Mouse (Mus musculus): ENCODE measurements around the gene Polm. TPM values are rescaled to one million over a fixed set of nuclear protein-coding genes. Genes with fewer than 3 reads are reported as not detected.

Gene Polm
- polyA plus RNA-seq, 1 experiment from 2014 or later, result 6.5 TPM

- Histone ChIP-seq H3K36me3 (peaks cover 22% of the 10 kb centered on the region), H3K27ac (peak overlapping the region; percentile 91), H3K4me2 (replicated peaks) (peak overlapping the region; percentile 93), H3K4me1 (replicated peaks) (peaks cover 30% of the 10 kb centered on the region), H3K27me3 (no peaks in the 10 kb centered on the region), H3K9ac (replicated peaks) (peak overlapping the region; percentile 93), H3K4me3 (replicated peaks) (peak overlapping the region; percentile 87), H3K9me3 (no peaks in the 10 kb centered on the region)
- no peak for ATAC-seq
- 43% methylated on average over 8 of the region's 8 CpGs for WGBS
Observed at GRCm38 (mm10) chr11:5787671-5788055, 50.2 kb downstream of the Polm start.

- Histone ChIP-seq H3K4me1 (replicated peaks) (peaks cover 27% of the 10 kb centered on the region), H3K27me3 (no peaks in the 10 kb centered on the region), H3K4me3 (replicated peaks) (no peak overlapping the region), H3K4me2 (replicated peaks) (no peak overlapping the region), H3K36me3 (peaks cover 11% of the 10 kb centered on the region; the same call in 1 of the 2 replicates), H3K9me3 (no peaks in the 10 kb centered on the region), H3K9ac (replicated peaks) (no peak overlapping the region), H3K27ac (no peak overlapping the region)
- ATAC-seq, result no peak
Observed at GRCm38 (mm10) chr11:5785732-5786131, 52.1 kb downstream of the Polm start.

GRCm38 (mm10) chr11:5782199-5782944, 55.4 kb downstream of the Polm start:
- ATAC-seq, result no peak
- Histone ChIP-seq H3K4me2 (replicated peaks) (no peak overlapping the region), H3K27ac (no peak overlapping the region), H3K9me3 (no peaks in the 10 kb centered on the region), H3K4me3 (replicated peaks) (no peak overlapping the region), H3K9ac (replicated peaks) (no peak overlapping the region), H3K27me3 (no peaks in the 10 kb centered on the region), H3K4me1 (replicated peaks) (peaks cover 7% of the 10 kb centered on the region), H3K36me3 (peaks cover 17% of the 10 kb centered on the region; the same call in 1 of the 2 replicates)
- WGBS, result 76% methylated on average over 8 of the region's 8 CpGs

- no peaks in the 10 kb centered on the region for H3K9me3 ChIP-seq
- no peak overlapping the region for H3K27ac ChIP-seq
- no peaks in the 10 kb centered on the region for H3K4me1 ChIP-seq (replicated peaks)
- no peak for ATAC-seq
- H3K27me3 ChIP-seq, result no peaks in the 10 kb centered on the region
- no peak overlapping the region for H3K9ac ChIP-seq (replicated peaks)
- no peak overlapping the region for H3K4me3 ChIP-seq (replicated peaks)
- WGBS, result 91% methylated on average over 6 of the region's 6 CpGs
- H3K36me3 ChIP-seq, result peaks cover 17% of the 10 kb centered on the region; the same call in 1 of the 2 replicates
- H3K4me2 ChIP-seq (replicated peaks), result no peak overlapping the region
Observed at GRCm38 (mm10) chr11:5780035-5780499, 57.7 kb downstream of the Polm start.

- H3K27ac ChIP-seq, result no peak overlapping the region
- H3K36me3 ChIP-seq, result peaks cover 11% of the 10 kb centered on the region; the same call in 1 of the 2 replicates
- no peaks in the 10 kb centered on the region for H3K4me1 ChIP-seq (replicated peaks)
- no peaks in the 10 kb centered on the region for H3K9me3 ChIP-seq
- no peak for ATAC-seq
- H3K9ac ChIP-seq (replicated peaks), result no peak overlapping the region
- H3K4me3 ChIP-seq (replicated peaks), result no peak overlapping the region
- 75% methylated on average over 2 of the region's 2 CpGs for WGBS
- H3K27me3 ChIP-seq, result no peaks in the 10 kb centered on the region
- H3K4me2 ChIP-seq (replicated peaks), result no peak overlapping the region
Observed at GRCm38 (mm10) chr11:5778481-5778880, 59.3 kb downstream of the Polm start.

Other genes with a start within 250 kb of the Polm start
- 160 and 177 TPM in 2 replicates for gene Mrps24, start 122.3 kb downstream of the Polm start, polyA plus RNA-seq (2015; fragmentation: Nextera tagmentation; extraction: Ambion mirVana)
- gene Urgcp, start 75.6 kb downstream of the Polm start, polyA plus RNA-seq (2015; fragmentation: Nextera tagmentation; extraction: Ambion mirVana), result 24.9 and 26.5 TPM in 2 replicates
- 151 and 155 TPM in 2 replicates for gene Dbnl, start 49.5 kb downstream of the Polm start, polyA plus RNA-seq (2015; fragmentation: Nextera tagmentation; extraction: Ambion mirVana)
- gene Pgam2, start 34.3 kb downstream of the Polm start, polyA plus RNA-seq (2015; fragmentation: Nextera tagmentation; extraction: Ambion mirVana), result 2.3 and 2.6 TPM in 2 replicates
- gene Aebp1, start 23.9 kb upstream of the Polm start, polyA plus RNA-seq (2015; fragmentation: Nextera tagmentation; extraction: Ambion mirVana), result 9.4 and 10.6 TPM in 2 replicates
- 55.4 and 63.0 TPM in 2 replicates for gene Pold2, start 40.3 kb upstream of the Polm start, polyA plus RNA-seq (2015; fragmentation: Nextera tagmentation; extraction: Ambion mirVana)
- 0.39 and 0.50 TPM in 2 replicates for gene Myl7, start 60.8 kb upstream of the Polm start, polyA plus RNA-seq (2015; fragmentation: Nextera tagmentation; extraction: Ambion mirVana)
- 6.1 and 6.8 TPM in 2 replicates for gene Gck, start 112.1 kb upstream of the Polm start, polyA plus RNA-seq (2015; fragmentation: Nextera tagmentation; extraction: Ambion mirVana)
- 78.8 and 84.0 TPM in 2 replicates for gene Ykt6, start 117.7 kb upstream of the Polm start, polyA plus RNA-seq (2015; fragmentation: Nextera tagmentation; extraction: Ambion mirVana)
- gene Camk2b, start 228.3 kb upstream of the Polm start, polyA plus RNA-seq (2015; fragmentation: Nextera tagmentation; extraction: Ambion mirVana), result 45.6 and 47.0 TPM in 2 replicates